Mouse (Mus musculus) heart, adult 2 months (tissue): ENCODE data around the gene Tmprss12. TPM values are rescaled to one million over a fixed set of nuclear protein-coding genes. Genes with fewer than 3 reads are reported as not detected.

ENCODE experiments used
- DNase-seq, 2 experiments: peaks; one replicate each; pipeline ENCODE4 v3.0.0; 2021
- H3K27ac ChIP-seq: fragments of 200-600 bp; 2 replicates; pipeline ENCODE4 v1.8.1; 2022
- H3K27me3 ChIP-seq: fragments of 200-500 bp; 2 replicates; pipeline ENCODE4 v1.6.1; 2012; ENCODE audit warnings: mild to moderate bottlenecking, low read length, inconsistent platforms, mixed read lengths; ENCODE audit not compliant: control insufficient read depth, insufficient read depth
- H3K36me3 ChIP-seq: fragments of 200-500 bp; 2 replicates; pipeline ENCODE4 v1.6.1; 2012; ENCODE audit warnings: low read length, inconsistent platforms; ENCODE audit not compliant: control insufficient read depth, insufficient read depth
- H3K4me1 ChIP-seq: fragments of 200-500 bp; 2 replicates; pipeline ENCODE4 v1.6.1; 2011; ENCODE audit warnings: low read length; ENCODE audit not compliant: control insufficient read depth, insufficient read depth
- H3K4me3 ChIP-seq: fragments of 200-600 bp; 2 replicates; pipeline ENCODE4 v1.8.1; 2022
- H3K79me2 ChIP-seq: fragments of 200-500 bp; replicated peaks from 2 replicates; pipeline ENCODE4 v1.6.1; 2012; ENCODE audit warnings: mild to moderate bottlenecking, inconsistent platforms, low read length, moderate library complexity, mixed read lengths; ENCODE audit not compliant: control insufficient read depth, insufficient read depth
- H3K9ac ChIP-seq: fragments of 200-500 bp; 2 replicates; pipeline ENCODE4 v1.6.1; 2012; ENCODE audit warnings: low read depth, mild to moderate bottlenecking, control low read depth, inconsistent platforms, low read length, mixed read lengths
- CTCF ChIP-seq: fragments of 200-600 bp; IDR thresholded peaks from 2 replicates; pipeline ENCODE4 v1.8.1; 2022; ENCODE audit warnings: antibody characterized with exemption, mild to moderate bottlenecking, moderate library complexity
- EP300 ChIP-seq: fragments of 200-500 bp; IDR thresholded peaks from 2 replicates; pipeline ENCODE4 v1.6.1; 2011; ENCODE audit warnings: low read depth, low read length, control low read depth; ENCODE audit not compliant: insufficient read depth
- POLR2A ChIP-seq: fragments of 200-500 bp; IDR thresholded peaks from 2 replicates; pipeline ENCODE4 v1.6.1; 2011; ENCODE audit warnings: mild to moderate bottlenecking, low read depth, low read length, control low read depth; ENCODE audit not compliant: insufficient read depth
- WGBS: fragments of 180-500 bp; shearing (Covaris S2); methylation state at CpG from one replicate; pipeline ENCODE4 v1.1.7; 2018; 5-methylcytosine and 5-hydroxymethylcytosine counted together
- intact Hi-C: fragments of 180-260 bp; cut with DNase I; formaldehyde crosslinking; loops from one replicate; pipeline ENCODE4 v1.15.1; 2025
- polyA plus RNA-seq: library from polyadenylated mRNA; depleted of rRNA; stranded (reverse); fragments of >200 nt; gene quantifications from 2 replicates; pipeline ENCODE4 v1.2.3, GENCODE M21; 2012
- total RNA-seq, 2 experiments: library from RNA; stranded (reverse); gene quantifications; 2 replicates each; pipeline ENCODE4 v1.2.3; 2021

Gene Tmprss12
- total and polyA plus RNA-seq, 3 experiments, result not detected

GRCm38 (mm10) chr15:100274790-100275559 lies 5.7 kb upstream of the Tmprss12 start:
- 85% methylated on average over 7 of the region's 7 CpGs for WGBS
- no peak for DNase-seq
- H3K27me3 ChIP-seq, result no peaks in the 10 kb centered on the region
- H3K79me2 ChIP-seq, result no peaks in the 10 kb centered on the region
- no peaks in the 10 kb centered on the region for H3K4me1 ChIP-seq
- intact Hi-C loops, result no loop called here
- TF ChIP-seq POLR2A (no peak), CTCF (no peak), EP300 (no peak)
- H3K27ac ChIP-seq, result no peak overlapping the region
- H3K36me3 ChIP-seq, result no peaks in the 10 kb centered on the region
- no peak overlapping the region for H3K4me3 ChIP-seq
- no peak overlapping the region for H3K9ac ChIP-seq

- 93% methylated on average over 4 of the region's 4 CpGs for WGBS
- TF ChIP-seq POLR2A (no peak), EP300 (no peak), CTCF (no peak)
- intact Hi-C loops, result no loop called here
Observed at GRCm38 (mm10) chr15:100276403-100276802, 4.2 kb upstream of the Tmprss12 start.

GRCm38 (mm10) chr15:100277586-100277985 lies 3.1 kb upstream of the Tmprss12 start:
- WGBS, result 89% methylated on average over 3 of the region's 3 CpGs
- Histone ChIP-seq H3K9ac (no peak overlapping the region), H3K27ac (no peak overlapping the region), H3K36me3 (no peaks in the 10 kb centered on the region), H3K4me1 (no peaks in the 10 kb centered on the region), H3K27me3 (no peaks in the 10 kb centered on the region), H3K4me3 (no peak overlapping the region), H3K79me2 (no peaks in the 10 kb centered on the region)
- TF ChIP-seq EP300 (no peak), POLR2A (no peak), CTCF (no peak)
- intact Hi-C loops, result no loop called here
- DNase-seq, result no peak

More at GRCm38 (mm10) chr15:100276403-100276802, 4.2 kb upstream of the Tmprss12 start:
- Histone ChIP-seq H3K9ac (no peak overlapping the region), H3K79me2 (no peaks in the 10 kb centered on the region), H3K36me3 (no peaks in the 10 kb centered on the region), H3K4me3 (no peak overlapping the region), H3K27ac (no peak overlapping the region), H3K4me1 (no peaks in the 10 kb centered on the region), H3K27me3 (no peaks in the 10 kb centered on the region)
- no peak for DNase-seq

- H3K4me1 ChIP-seq, result no peaks in the 10 kb centered on the region
- no peak overlapping the region for H3K9ac ChIP-seq
- no peaks in the 10 kb centered on the region for H3K36me3 ChIP-seq
- no peak overlapping the region for H3K27ac ChIP-seq
- intact Hi-C loops, result no loop called here
- H3K4me3 ChIP-seq, result no peak overlapping the region
- H3K27me3 ChIP-seq, result no peaks in the 10 kb centered on the region
- no peak for DNase-seq
- WGBS, result 93% methylated on average over 6 of the region's 6 CpGs
- TF ChIP-seq EP300, result no peak
- no peak for TF ChIP-seq CTCF
- no peak for TF ChIP-seq POLR2A
- no peaks in the 10 kb centered on the region for H3K79me2 ChIP-seq
Observed at GRCm38 (mm10) chr15:100288980-100289379, 8.3 kb downstream of the Tmprss12 start.

- H3K27me3 ChIP-seq, result no peaks in the 10 kb centered on the region
Observed at GRCm38 (mm10) chr15:100290858-100291257, 10.2 kb downstream of the Tmprss12 start.

GRCm38 (mm10) chr15:100292326-100292725 lies 11.7 kb downstream of the Tmprss12 start:
- no peaks in the 10 kb centered on the region for H3K27me3 ChIP-seq
- intact Hi-C loops, result no loop called here
- H3K4me3 ChIP-seq, result no peak overlapping the region
- DNase-seq, result no peak
- 64% methylated on average over 7 of the region's 7 CpGs for WGBS
- no peak overlapping the region for H3K27ac ChIP-seq
- H3K4me1 ChIP-seq, result no peaks in the 10 kb centered on the region
- H3K79me2 ChIP-seq, result no peaks in the 10 kb centered on the region
- no peaks in the 10 kb centered on the region for H3K36me3 ChIP-seq
- no peak overlapping the region for H3K9ac ChIP-seq
- no peak for TF ChIP-seq CTCF
- no peak for TF ChIP-seq EP300
- no peak for TF ChIP-seq POLR2A

More at GRCm38 (mm10) chr15:100290858-100291257, 10.2 kb downstream of the Tmprss12 start:
- DNase-seq, result no peak
- H3K9ac ChIP-seq, result no peak overlapping the region
- intact Hi-C loops, result no loop called here
- WGBS, result 61% methylated on average over 5 of the region's 5 CpGs
- no peaks in the 10 kb centered on the region for H3K36me3 ChIP-seq
- no peaks in the 10 kb centered on the region for H3K4me1 ChIP-seq
- no peak overlapping the region for H3K4me3 ChIP-seq
- no peaks in the 10 kb centered on the region for H3K79me2 ChIP-seq
- TF ChIP-seq CTCF (no peak), EP300 (no peak), POLR2A (no peak)
- H3K27ac ChIP-seq, result no peak overlapping the region
